Mouse (Mus musculus): ENCODE results near the gene Isca2.

DNA sequence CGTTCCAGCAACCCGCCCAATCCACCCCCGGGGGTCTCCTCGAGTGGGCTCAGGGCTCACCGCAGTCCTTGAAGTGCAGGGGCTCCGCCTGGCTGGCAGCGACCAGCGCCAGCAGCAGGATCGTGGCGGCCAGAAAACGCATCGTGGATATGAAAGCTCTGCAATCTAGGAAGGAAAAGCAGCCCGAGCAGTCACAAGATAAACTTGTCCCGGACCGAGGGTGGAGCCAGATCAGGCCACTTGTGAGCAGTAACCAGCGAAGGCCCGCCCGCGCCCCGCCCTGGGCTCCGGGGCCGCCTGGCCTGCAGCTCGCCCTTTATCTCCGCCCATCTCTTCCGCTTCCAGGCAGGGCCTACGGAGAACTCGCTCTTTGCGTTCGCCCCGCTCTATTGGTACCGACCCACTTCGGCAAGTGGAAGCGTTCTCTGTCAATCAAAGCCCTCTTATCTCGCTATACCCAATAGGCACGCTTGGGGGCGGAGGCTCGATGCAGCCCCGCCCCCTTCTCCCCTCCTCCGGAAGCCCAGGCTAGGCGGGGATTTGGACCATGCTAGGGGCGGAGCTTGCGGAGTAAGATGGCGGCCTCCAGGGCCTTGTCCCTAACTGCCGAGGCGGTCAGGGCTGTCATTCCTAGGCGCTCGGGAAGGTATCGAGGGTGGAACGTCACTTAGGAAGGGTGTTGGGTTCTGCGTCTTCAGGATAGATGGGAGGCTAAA is at the start of gene Isca2, which contains the start of gene Npc2:
- TF ChIP-seq CTCF (IDR thresholded peaks at IDR 0.05; ENCODE audit: borderline replicate concordance, control insufficient read depth, extremely low read depth, insufficient read depth, low read length, poor library complexity) (no peak), POLR2A (IDR thresholded peaks at IDR 0.05; ENCODE audit: control insufficient read depth, extremely low read depth, insufficient read depth, low read length, poor library complexity) (peak; percentile 67; the same call in 1 of the 2 replicates)

Data from thymus, adult 2 months (tissue).